Mouse (Mus musculus): ENCODE results near the gene Catsperd. TPM values are rescaled to one million over a fixed set of nuclear protein-coding genes. Genes with fewer than 3 reads are reported as not detected.

Catsperd gene
- total RNA-seq, 2 experiments from 2014 or later, result 0.87 to 1.3 TPM

DNA sequence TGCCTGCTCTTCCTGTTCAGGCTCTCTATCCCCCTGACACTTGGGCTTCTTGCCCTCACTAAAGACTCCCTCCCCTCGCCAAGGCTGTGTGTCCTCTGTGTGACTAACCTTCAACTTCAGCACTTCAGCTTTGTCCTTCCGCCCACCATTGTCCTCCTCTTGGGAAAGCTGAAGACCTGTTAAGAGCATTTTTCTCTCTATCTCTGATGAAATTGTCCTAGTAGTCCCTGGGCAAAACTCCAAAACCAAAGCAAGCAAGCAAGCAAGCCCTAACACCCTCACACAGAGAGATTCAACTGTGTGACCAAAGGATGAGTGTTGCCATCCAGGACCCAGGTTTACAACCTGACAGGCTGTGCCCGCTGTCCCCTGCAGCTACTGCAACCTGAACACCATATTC lies 35.7 kb downstream of the Catsperd start:
- no peak for DNase-seq (ENCODE audit: low spot score in 2 of 2)

DNA sequence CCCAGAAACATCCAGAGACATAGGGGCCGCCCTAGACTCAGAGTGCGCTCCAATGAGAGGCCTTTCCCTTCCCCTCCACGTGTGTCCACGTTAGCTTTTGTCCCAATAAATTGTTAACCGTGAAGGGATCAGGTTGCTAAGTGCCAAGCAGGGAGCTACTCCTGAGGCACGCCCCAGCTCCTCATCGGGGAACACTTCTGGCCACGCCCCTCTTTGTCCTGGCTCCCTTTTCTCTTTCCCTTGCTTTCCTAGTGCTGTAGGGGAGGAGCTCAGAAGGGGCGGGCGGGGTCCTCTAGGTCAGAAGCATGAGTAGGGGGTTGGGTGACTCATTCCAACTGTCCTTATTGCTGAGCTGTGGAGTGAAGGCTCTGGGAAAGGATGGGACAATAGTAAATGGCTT lies 36.4 kb downstream of the Catsperd start:
- DNase-seq (ENCODE audit: low spot score in 2 of 2), result peak in 1 of 2 experiments; percentile 7

DNA sequence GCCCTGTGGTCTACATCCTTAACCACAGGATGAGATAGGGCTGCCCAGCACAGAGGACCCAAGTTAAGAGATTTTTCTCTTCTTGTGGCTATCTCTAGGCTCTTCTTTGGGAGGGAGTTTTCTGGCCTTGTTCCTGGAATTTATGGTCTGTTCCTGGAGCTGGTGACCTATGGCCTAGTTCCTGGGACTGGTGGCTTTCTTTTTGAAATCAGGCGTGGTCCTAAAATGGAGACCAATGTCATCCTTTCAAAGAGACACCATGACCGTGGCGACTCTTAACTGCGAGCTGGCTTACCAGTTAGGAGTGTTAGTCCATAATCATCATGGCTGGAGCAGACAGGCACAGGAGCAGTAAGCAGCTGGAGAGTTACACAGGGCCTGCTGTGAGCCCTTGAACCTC lies 38.4 kb downstream of the Catsperd start:
- no peak for DNase-seq (ENCODE audit: low spot score in 2 of 2)

DNA sequence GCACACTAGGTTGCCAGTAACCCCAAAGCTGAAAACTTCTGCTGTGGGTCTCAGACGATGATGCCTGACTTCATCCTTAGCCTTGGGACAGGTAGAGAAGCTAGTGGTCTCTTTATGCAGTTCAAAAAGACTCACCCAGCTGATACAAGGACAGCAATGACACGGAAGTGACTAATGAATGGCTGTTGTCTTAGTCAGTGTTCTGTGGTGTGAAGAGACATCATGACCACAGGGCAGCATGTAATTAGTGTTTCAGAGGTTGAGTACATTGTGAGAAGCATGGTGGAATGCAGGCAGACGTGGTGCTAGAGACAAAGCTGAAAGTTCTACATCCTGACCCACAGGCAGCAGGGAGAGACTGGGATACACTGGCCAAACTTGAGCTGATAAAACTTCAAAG lies 39.6 kb downstream of the Catsperd start:
- no peak for DNase-seq (ENCODE audit: low spot score in 2 of 2)

DNA sequence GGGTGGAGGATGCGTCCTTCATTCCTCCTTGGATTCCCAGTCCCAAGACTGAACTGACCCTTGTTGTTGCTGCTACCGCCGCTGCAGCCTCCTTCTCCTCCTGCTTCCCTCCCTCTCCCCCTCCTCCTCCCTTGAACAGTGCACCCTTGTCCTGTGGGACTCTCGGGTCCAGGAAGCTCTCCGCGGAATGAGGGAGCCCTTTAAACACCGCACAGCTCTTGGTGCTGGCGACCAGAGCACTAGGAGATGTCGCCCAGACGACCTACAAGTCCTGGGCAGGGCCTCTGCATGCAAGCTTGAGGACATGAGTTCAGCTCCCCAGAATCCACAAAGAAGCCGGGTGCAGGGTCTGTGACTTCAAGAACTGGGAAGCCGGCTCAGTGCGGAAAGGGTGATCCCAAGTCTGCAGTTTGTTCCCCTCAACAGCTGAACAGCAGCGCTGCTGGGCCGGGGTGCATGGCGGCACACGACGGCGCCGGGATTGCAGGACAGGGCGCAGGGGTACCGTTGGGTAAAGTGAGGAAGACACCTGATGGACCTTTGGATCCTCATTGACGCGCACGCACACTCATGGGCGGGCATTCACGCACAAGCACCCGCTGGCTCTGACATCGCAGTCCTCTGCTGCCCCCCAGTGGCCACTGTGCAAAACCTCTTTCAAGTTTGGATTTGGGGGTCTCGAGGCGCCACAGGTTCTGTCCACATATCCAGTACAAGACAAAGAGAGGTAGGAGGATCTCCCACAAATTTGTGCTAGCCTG lies 40.6 kb downstream of the Catsperd start:
- DNase-seq (ENCODE audit: low spot score in 2 of 2), result peak; percentile 87 to 93

DNA sequence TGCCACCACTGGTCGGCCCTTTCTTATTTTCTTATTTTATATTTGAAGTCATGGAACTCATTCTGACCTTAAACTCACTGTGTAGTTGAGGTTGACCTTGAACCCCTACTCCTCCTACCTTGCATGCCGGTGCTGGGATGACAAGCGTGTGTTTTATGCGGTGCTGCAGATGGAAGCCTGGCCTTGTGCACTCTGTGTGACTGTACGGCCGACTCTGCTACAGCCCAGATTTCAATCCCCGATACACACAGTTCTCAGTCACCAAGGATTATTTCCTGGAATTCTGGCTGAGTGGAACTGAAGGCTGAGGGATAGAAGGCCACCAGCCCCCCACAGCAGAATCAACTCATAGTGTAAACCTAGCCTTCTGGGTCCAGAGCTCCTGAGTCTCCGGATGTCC lies 41.8 kb downstream of the Catsperd start:
- DNase-seq (ENCODE audit: low spot score in 2 of 2), result no peak

DNA sequence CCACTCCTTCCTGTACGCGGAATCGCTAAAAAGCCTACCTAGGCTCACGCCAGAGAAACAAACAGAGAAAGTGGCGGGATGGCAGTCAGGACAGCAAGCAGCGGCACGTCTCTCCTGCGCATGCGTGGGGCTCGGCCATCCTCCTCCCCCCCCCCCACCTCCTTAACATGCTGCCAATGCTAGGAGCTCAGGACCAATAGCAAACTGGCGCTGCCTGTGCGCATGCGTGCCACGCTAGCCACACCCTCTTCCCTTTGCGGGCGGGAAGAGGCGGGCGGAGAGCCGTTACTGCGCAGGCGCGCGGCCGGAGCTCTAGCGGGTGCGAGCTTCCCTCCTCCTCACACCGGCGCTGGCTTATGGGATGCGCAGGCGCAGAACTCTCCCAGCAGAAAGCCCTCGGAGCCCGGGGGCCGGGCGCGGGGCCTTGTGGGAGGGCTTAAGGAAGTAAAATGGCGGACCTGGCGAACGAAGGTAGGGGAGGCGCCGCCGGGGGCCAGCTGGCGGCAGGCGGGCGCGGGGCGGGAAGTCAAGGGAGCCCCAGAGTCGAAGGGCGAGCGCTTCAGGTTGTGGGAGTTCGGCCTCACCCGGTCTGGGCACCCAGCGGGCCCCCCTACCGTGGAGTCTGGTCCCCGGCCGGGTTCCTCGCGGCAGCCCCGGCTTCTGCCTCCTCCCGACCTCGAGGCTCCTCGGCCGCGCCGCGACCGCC lies 45.2 kb downstream of the Catsperd start, which contains the start of gene Ranbp3:
TSS of gene Ranbp3 (plus strand) at position 354 of the 706 bp plus-strand sequence.
- peak; percentile 99 for DNase-seq (ENCODE audit: low spot score in 2 of 2)

DNA sequence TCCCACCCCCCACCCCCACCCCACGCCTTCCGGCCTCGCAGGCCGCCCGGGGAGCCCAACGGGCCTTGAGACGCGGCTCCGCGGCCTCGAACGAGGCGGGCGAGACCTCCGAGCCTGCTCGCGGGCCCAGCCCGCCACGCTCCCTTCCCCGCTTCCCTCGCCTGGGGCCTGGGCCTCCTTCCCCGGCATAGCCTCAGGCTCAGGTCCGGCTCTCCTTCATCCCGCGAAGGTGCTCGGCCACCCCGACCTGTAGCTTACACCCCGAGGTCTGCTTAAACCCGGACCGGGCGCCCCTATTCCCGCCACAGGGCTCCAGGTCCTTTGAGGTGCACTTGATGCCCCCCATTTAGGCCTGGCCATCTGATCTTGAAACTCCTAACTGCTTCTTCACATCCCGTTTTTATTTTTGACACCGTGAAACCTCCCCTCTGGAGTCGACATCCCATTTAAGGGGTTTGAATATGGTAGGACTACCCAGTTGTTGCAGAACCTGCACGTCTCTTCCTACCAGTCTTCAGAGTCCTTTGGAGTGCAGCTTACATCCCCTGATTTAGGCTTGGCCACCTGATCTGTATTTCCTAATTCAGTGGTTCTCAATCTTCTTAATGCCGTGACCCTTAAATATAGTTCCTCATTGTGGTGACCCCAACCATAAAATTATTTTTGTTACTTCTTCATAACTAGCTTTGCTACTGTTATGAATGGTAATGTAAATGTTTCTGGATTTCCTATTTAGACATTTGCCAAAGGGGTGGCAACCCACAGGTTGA lies 45.9 kb downstream of the Catsperd start:
- peak in 1 of 2 experiments; percentile 58 for DNase-seq (ENCODE audit: low spot score in 2 of 2)

DNA sequence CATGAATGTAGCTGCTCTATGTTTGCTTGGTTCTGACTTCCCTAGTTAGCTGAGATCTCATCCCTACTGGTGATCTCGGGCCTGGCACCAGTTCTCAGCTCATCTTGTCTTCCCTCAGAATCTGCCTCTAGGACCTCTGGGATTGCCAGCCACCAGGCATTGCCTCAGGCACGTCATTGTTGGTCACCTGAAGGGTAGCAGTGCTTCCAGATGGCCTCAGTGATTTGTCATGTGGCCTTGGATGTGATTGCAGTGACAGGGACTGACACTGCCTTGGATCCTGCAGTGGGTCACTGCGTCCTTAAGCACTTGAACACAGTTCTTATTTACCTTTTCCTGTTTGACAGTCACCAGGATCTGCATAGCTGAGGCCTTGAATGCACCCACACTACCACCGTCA lies 53.8 kb downstream of the Catsperd start:
- DNase-seq (ENCODE audit: low spot score in 2 of 2), result no peak

DNA sequence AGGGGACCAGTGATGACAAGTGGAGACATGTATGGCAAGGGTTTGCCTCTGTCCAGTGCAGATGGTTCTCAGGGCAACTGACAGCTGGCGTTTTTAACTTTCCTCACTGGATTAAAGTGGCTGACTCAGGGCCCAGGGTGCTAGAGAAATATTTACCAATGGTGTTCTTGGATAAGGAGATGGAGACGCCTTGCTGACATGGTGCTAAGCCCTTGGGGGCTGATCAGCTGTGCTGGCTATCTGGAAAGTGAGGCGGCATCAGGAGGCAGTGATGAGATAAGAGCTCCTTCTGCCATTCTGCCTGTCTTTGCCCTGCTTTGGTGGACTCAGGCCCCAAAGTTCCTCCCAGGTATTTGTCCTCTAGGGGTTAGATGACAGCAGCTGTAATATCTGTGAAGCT lies 54.9 kb downstream of the Catsperd start:
- DNase-seq (ENCODE audit: low spot score in 2 of 2), result no peak

DNA sequence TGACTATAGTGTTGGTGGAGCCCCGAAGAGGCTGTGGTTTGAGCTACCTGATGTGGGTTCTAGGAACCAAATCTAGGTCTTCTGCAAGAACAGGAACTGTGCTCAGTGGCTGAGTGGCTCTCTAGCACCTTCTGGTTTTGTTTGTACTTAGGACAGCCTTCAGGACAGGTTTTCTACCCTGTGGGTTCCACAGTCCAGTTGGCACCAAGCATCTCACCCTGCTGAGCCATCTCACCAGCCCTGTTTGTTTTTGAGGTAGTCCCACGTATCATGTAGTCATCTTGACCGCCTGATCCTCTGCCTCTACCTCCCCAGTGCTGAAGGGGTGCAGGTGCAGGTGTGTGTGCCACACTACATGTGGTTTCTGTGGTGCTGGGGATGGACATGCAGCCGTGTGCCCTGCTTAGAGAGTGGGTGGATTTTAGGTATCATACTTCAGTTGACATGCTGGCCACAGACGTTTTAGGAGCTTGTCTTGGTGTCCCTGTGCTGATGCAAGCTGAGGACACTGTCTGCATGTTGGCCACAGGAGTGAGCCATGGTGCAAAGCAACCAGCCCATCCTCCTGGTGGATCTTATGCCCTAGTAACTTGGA lies 55.7 kb downstream of the Catsperd start:
- no peak for DNase-seq (ENCODE audit: low spot score in 2 of 2)

DNA sequence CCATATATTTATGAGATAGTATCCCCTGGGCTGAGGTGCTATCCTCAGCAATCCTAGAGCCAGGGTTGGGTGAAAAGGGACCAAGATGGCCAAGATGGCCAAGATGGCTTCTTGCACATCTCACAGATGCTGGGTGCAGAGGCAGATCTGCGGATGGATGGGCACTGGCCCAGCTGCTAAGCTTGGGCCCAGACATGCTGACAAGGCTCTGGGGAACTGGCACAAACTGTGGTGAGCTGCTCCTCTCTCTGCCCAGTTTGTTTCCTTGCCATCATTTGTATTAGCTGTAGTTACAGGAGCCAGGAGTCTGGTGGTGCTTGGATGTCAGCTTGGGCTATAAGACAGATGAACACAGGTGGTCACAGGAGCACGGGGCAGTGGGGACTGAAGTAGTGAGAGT lies 56.7 kb downstream of the Catsperd start:
- no peak for DNase-seq (ENCODE audit: low spot score in 2 of 2)

DNA sequence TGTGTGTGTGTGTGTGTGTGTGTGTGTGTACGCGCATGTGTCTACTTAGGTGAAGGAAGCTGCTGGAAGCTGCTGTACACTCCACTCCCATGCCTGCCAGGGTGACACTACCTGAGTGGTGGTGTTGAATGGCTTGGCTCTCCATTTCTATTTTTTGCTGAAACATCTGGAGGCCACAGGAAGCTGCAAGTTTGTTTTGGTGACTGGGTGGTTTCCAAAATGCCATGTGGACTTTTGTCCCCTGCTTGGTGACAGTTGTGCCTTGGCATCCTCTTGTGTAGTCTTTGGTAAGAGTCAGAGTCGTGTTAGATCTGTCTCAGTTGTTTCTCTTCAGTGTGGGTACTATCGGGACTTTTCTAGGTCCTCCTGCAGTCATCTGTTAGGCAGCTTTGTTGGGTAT lies 58.9 kb downstream of the Catsperd start:
- no peak for DNase-seq (ENCODE audit: low spot score in 2 of 2)

DNA sequence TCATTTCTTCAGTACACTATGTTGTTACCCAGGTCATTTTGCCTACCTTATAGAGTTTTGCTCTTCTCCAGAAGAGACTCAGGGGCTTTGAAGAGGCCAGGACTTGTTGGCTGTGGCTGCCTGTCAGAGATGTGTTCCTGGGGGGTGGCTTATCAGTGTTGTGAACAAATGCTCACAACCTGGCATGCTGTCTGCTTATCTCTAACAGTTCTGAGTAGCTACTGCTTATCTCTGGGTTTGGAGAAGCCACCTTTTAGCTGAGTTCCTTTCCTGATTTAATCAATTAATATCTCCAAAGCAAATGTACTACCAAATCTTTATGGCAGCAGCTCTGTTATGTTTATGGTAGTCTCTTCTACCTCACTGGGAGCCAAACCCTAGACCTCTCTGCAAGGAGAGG lies 60.1 kb downstream of the Catsperd start:
- DNase-seq (ENCODE audit: low spot score in 2 of 2), result no peak

DNA sequence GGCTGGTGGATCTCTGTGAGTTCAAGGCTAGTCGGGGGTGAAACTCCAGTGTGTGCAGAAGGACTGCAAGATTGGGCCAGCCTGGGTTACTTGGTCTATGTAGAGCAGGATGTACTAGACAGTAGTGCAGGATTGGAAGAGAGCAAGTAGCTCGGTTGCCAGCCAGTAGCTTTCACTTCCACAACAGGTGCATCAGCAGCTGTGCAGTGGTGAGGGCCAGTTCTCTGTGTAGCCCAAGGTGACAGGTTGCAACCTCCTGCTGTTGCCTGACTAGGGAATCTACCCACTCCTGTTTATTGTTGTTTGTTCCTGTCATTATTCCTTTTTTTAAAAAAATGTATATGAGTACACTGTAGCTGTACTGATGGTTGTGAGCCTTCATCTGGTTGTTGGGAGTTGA lies 60.7 kb downstream of the Catsperd start:
- DNase-seq (ENCODE audit: low spot score in 2 of 2), result no peak

DNA sequence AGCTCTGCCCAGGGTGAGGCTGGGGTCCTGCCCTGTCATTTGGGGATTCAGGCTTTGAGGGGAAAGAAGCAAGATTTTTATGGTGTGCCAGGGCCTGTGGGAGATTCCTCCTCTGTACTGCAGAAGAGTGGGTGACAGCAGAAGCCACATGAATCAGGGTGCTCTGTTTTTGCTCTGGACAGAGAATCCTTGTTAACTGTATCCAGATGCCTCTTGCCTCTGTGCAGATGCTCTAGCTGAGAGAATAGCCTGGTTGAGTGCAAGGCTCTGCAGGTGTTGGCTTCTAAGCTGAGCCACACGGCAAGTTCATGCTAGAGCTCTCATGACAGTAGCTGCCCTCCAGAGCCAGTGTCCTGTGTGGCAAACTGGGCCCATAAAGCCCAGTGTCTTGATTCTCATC lies 65.5 kb downstream of the Catsperd start:
- DNase-seq (ENCODE audit: low spot score in 2 of 2), result no peak

DNA sequence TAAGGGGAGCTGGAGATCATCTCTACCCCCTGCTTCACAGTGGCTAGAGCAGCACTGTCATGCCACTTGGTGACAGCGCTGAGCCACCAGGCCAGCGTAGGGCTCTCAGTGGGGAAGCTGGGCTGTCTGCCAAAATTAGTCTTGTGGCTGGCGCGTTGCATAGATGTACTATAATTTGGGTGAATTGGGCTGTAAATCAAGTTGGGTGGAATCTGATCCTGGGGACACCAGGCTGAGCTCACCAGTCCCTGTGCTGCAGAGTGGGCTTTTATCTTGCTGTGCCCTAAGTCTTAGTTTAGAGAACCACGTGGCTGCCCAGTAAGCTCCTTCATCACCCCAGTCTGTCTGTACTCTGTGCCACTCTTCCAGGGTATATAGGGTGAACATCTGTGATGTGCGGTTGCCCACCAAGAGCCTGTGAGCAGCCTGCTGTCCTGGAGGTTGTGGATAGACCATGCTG lies 65.9 kb downstream of the Catsperd start:
- DNase-seq (ENCODE audit: low spot score in 2 of 2), result peak; percentile 50 to 61

DNA sequence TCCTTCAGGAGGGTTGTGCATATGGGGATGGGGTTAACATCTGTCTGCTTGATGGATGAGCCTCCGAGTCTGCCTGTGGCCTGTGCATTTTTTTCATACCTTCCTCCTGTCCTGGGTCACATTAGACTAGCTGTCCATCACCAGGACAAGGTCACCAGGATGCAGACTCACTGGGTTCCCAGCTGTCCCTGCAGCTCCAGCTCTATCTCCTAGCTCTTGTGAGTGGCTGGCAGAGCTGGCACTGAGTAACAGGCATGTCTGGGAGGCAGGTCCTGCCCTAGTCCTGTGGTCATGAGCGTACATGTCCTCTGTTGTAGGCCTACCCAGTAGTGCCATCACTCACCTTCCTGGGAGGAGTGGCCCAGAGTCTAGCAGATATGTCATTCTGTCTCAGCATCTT lies 72.5 kb downstream of the Catsperd start:
- DNase-seq (ENCODE audit: low spot score in 2 of 2), result no peak

DNA sequence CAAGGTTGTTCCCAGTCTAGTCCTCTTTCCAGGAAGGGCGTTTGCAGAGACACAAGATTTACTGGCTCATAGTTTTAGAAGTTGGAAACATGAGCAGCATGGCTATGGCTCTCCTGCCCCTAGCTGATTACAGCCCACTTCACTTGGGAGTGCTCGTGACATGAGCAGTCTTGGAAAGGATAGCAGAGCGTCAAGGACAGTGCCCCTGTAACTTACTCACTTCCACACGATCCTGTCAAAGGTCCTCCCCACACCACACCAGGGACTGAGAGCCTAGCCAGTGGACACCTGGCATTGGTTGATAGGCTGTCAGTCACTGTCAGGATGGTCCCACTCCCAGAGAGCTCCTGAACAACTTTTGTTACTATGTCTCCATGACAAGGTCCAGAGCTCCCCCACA lies 75.1 kb downstream of the Catsperd start:
- no peak for DNase-seq (ENCODE audit: low spot score in 2 of 2)

DNA sequence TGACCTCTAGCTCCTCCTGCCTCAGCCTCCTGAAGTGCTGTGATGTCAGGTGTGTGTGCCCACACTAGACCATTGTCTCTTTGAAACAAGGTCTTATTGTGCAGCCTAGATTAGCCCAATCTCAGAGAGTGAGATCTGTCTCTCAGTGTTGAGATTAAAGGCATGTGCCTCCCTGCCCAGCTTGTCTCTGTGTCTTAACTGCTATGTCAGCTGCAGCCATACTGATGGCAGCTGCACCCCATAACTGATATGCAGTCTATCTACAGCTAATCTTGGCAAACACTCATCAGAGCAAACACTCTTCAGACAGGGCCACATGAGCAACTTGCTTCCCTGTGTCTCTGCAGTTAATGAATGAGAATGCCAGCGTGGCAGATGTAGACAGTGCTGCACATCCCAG lies 78.6 kb downstream of the Catsperd start:
- no peak for DNase-seq (ENCODE audit: low spot score in 2 of 2)

DNA sequence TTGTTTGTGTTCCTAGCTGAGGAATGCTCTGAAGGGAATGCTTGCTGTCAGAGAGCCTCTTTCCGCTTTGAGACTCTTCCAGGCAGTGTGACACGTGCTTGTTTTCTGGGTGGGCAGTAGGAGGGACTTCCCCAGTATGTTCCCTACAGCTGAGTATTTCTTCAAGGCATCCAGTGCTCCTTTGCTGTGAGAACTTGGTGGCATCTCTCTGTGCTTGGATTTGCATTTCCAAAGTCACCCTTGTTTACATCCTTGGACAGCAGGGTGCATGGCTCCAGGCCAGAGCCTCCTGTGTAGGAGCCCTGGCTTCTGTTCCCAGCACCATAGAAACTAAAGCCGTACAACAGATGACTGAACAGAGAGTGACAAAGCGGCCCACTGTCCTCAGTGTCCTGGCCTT lies 80.7 kb downstream of the Catsperd start:
- no peak for DNase-seq (ENCODE audit: low spot score in 2 of 2)

DNA sequence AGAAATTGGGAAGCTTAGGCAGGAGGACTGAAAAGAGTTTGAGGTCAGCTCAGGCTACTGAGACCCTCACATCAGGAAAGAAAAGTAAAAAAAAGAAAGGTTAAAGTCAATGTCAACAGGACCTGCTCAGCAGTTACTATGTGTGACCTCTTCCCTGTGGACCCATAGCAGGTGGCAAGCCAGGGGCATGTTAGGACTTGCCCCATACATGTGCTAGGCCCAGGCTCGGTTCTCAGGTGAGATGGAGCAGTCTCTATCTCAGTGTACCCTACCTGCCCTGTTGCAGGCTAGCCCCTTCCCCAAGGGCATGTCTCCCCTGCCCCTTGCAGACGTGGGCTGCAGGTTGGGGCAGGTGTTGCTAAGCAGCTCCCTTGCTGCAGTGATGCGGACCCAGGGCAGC lies 81.8 kb downstream of the Catsperd start:
- DNase-seq (ENCODE audit: low spot score in 2 of 2), result no peak

Measured in layer of hippocampus, postnatal 10 days (tissue).